Mouse (Mus musculus) embryo, embryonic 11.5 days (tissue): Measurements from ENCODE around the gene Cmtm8.

Experiments
- DNase-seq: peaks from one replicate; pipeline ENCODE4 v3.0.0-alpha.2; 2012; ENCODE audit warnings: low read depth, low spot score

Gene Cmtm8

DNA sequence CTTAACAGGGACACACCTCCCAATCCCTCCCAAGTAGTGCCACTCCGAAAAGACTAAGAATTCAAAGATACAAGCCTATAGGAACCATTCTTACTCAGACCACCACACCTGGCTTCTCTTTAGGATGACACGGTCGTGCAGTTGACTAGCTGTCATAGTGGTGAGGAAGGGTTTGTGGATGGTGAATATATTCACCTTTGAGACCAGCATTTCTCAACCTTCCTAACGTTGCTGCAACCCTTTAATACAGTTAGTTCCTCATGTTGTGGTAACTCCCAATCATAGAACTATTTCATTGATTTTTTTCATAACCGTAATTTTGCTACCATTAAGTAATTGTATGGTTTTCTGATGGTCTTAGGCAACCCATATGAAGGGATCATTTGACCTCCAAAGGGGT, 56.8 kb downstream of the Cmtm8 start:
- DNase-seq = no peak

DNA sequence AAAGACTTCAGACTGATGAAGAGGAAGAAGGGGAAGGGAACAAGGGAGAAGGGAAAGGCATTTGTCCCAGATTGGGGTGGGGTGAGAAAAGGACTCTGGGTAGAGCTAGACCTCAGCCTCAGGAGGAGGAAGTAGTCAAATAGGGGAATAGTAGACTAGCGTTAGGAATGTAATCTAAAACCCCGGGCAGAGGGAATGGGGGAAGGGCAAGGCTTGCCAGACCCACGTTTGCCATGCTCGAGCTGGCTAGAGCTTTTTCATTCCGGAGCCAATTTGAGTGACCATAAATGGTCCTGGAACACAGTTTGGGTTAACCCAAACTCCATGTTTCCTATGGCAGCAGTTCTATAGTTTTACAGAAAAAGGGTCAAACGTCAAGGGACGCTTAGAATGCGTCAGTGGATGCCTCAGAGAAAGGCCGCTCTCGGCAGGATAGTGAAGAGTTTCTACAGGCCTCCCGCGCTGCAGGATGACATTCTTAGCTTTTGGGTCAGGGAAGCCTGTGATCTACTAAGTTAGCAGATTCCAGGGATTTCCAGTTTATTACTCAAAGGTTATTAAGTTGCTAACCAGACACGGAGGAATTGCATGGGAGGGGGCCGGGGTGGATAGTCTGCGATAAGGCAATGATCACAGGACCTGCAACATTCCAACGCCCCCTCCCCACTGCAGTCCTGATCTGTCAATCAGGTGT, 58.4 kb downstream of the Cmtm8 start:
- DNase-seq = no peak

DNA sequence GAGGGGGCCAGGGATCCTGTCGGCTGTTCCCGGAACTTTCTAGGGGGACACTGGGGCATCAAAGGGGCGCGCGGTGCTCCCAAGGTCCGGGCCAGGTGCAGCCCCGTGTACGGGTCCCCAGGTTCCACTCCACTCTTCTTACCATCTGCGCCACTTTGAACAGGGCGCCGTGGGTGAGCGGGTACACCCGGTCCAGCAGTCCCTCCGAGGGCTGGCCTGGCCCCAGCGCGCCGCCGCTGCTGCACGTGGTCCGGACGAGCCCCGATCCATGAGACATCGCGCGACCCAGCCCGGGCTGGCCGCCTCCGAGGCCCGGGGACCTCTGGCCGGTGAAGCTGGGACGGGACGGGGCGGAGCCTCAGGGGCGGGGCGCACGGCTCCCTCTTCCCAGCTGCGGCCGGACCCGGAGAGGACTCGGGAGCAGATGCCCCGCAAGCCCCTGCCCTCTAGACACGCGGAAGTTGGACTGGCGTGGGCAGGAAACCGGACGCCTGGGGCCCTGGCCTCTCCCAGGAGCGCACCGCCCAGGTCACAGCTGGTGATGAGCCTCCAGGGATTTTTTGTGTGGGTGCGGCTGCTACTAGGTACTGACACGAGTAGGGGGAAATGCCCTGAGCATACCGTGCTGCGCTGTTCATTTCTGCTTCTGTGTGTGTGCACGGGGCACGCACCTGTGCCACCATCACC, 62.3 kb downstream of the Cmtm8 start, which contains the start of gene Cmtm7:
Gene Cmtm7 (minus strand): TSS at position 331 of the 687 bp plus-strand sequence.
- no peak for DNase-seq

- no peak for DNase-seq
These were observed 63.0 kb downstream of the Cmtm8 start for GRCm38 (mm10) chr9:114780746-114781525.

- no peak for DNase-seq
These were observed 63.8 kb downstream of the Cmtm8 start for GRCm38 (mm10) chr9:114779984-114780745.

GRCm38 (mm10) chr9:114778877-114779276, 65.1 kb downstream of the Cmtm8 start:
- no peak for DNase-seq

- no peak for DNase-seq
These were observed 65.9 kb downstream of the Cmtm8 start for GRCm38 (mm10) chr9:114778047-114778390.

GRCm38 (mm10) chr9:114777178-114778046, 66.5 kb downstream of the Cmtm8 start:
- no peak for DNase-seq

DNA sequence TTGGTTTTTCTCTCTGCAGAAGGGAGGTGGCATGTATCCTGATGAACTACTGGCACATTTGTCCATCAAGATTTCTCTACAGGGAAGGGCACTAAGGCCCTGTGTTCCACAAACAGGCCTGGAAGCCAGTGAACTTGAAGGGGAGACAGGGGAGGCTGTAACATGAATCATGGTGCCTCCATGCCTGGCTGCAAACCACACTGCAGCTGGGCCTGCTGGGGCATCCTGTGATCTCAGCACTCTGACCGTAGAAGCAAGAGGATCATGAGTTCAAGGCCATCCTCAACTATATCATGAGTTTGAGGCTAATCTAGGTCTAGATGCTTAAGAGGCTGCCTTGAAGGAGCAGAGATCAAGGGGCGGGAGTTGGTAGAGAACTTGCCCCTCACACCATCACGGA, 67.6 kb downstream of the Cmtm8 start:
- DNase-seq = no peak

- no peak for DNase-seq
These were observed 68.7 kb downstream of the Cmtm8 start for GRCm38 (mm10) chr9:114775272-114775671.

DNA sequence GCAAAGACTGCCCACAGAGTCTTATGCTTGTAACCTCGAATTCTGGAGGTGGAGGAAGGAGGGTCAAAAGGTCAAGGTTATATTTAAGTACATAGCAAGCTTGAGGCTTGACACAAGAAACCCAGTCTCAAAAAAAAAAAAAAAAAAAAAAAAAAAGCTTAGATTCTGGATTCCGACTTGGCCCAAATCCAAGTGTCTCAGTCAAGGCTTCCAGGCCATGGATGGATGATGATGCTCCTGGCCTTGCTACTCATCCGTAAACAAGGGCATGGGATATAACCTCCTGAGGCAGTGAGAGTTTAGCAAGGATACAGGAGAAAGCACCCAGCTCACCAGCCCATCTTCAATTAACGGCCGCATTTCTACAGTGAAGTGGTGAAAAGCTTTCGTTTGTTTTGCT, 69.3 kb downstream of the Cmtm8 start:
- no peak for DNase-seq

GRCm38 (mm10) chr9:114771565-114771964, 72.4 kb downstream of the Cmtm8 start:
- DNase-seq = no peak

DNA sequence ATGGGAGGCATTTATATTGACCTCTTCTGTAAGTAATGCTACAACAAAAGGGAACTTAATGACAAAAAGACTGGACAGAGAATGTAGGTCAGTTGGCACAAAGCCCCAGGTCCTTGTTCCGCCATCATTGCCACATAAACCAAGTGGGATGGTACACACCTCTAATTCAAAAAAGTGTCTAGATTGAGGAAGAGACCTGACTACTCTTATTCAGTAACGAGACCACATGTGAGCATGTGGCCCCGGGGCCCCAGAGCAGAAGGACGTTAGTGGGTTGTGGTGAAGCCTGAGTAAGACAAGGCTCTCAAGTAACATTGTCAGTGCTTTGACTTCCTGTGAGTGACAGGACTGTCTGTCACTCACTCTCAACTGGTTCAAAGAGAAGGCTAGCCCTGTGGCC, 73.7 kb downstream of the Cmtm8 start:
- no peak for DNase-seq

- no peak for DNase-seq
These were observed 75.9 kb downstream of the Cmtm8 start for GRCm38 (mm10) chr9:114768066-114768465.

DNA sequence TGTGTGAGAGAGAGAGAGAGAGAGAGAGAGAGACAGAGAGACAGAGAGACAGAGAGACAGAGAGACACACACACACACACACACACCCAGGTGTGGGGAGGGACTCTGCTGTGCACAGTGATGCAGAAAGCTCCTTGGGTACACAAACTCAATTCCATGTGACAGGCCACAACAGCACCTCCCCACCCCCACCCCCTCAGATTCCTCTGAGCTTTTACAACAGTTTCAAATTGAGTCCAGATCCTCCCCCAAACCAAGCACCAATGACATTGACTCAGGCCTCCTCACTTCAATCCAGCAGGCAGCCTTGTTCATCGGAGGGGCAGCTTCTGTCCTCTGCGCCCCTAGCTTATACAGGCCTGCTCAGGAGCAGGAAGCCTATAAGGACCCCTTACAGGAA, 76.4 kb downstream of the Cmtm8 start:
- no peak for DNase-seq

DNA sequence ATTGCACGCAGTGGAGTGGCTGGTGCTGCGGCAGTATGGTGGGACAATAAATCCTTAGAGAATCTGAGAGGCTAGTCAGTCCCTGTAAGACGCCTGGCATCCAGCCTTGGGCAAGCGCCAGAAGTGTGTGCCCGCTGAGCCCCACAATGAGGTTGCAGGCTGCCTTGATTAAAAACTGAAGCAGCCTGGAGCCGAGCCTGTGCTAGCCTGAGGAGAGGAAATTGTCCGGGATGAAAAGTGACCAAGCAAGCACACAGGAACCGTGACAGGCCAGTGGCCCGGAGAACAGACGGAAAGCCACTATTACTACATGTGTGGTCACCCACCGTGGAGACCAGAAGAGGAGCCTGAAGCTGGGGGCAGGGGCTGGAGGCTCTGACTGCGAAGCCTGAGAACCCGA, 76.9 kb downstream of the Cmtm8 start:
- DNase-seq = no peak

DNA sequence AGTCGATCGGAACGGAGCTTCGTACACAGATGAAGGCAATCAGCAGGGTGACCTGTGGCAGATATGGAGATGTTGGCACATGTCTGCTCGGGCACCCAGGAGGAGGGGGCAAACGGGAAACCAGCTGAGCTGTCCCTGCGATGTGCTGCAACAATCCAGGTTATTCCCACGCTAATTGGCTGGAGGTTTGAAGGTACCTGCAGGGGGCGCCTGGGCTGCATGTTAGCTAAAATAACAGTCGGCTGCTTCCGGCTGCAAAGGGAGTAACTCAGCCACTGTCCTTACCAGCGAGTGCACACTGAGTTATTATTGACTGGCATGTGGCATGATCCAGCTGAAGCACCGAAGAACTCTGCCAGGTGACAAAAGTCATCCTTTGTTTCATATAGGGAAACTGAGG, 80.6 kb downstream of the Cmtm8 start:
- no peak for DNase-seq

- DNase-seq = no peak
These were observed 82.1 kb downstream of the Cmtm8 start for GRCm38 (mm10) chr9:114761848-114762247.

DNA sequence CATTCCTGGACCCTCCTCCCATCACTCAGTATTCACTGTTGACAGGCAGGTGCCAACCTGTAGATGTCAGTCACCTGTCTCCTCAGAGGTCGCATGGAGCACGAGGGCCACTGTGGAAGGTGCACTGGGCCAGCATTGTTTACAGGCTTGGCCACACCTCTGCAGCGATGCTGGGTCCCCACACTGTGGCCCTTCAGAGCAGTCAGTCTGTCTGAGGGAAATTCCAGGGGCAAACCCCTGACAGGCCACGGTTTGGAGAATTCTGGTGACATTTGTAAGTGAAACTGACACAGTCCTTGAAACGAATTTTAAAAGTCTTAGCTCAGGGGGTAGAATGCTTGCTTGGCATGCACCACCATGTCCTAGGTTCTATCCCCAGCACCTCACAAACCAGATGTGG, 83.6 kb downstream of the Cmtm8 start:
- no peak for DNase-seq

DNA sequence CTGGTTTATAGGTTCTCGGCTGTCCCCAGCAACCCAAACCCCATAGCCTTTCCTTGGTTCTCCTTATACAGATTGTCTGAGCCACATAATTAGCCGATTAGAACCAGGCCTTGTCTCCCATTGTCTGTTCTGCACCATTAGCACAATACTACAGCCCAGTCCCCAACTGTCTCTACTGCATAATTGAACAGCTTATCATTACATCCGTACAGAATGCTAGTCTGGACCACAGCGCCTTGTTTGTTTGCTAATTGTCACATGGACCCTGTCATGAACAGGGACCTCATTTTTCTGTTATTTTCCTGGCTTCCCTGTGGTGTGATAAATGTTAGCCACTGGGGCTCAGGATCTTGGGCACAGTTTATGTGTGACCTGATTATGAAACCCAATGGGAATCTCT, 84.1 kb downstream of the Cmtm8 start:
- no peak for DNase-seq

- no peak for DNase-seq
These were observed 85.2 kb downstream of the Cmtm8 start for GRCm38 (mm10) chr9:114758801-114759200.
